Mouse (Mus musculus) liver, embryonic 13.5 days (tissue): ENCODE data around the gene Abcb9. TPM values are rescaled to one million over a fixed set of nuclear protein-coding genes. Genes with fewer than 3 reads are reported as not detected.
A peak's percentile ranks its signal among the peaks of the same experiment; 100 is the strongest.

Source experiments
- ATAC-seq: fragments of 200-750 bp; cut with Nextera tagmentation; 2 replicates; pipeline ENCODE4 v1.8.0; 2017; ENCODE audit warnings: low read depth, mild to moderate bottlenecking, moderate number of reproducible peaks, moderate library complexity
- DNase-seq: peaks from one replicate; pipeline ENCODE4 v3.0.0; 2022
- H3K27ac ChIP-seq: fragments of 300-500 bp; sonication (generic); 2 replicates; pipeline ENCODE4 v1.5.1; 2015; ENCODE audit warnings: moderate library complexity, mild to moderate bottlenecking, inconsistent platforms
- H3K27me3 ChIP-seq: fragments of 300-500 bp; sonication (generic); 2 replicates; pipeline ENCODE4 v1.6.1; 2015; ENCODE audit warnings: mild to moderate bottlenecking, inconsistent platforms
- H3K36me3 ChIP-seq: fragments of 300-500 bp; sonication (generic); 2 replicates; pipeline ENCODE4 v1.6.1; 2015; ENCODE audit warnings: mild to moderate bottlenecking, inconsistent platforms
- H3K4me1 ChIP-seq: fragments of 300-500 bp; sonication (generic); replicated peaks from 2 replicates; pipeline ENCODE4 v1.6.1; 2015; ENCODE audit warnings: inconsistent platforms
- H3K4me2 ChIP-seq: fragments of 300-500 bp; sonication (generic); 2 replicates; pipeline ENCODE4 v1.6.1; 2015; ENCODE audit warnings: inconsistent platforms, mild to moderate bottlenecking, moderate library complexity
- H3K4me3 ChIP-seq: fragments of 300-500 bp; sonication (generic); replicated peaks from 2 replicates; pipeline ENCODE4 v1.5.1; 2015; ENCODE audit warnings: mild to moderate bottlenecking, inconsistent platforms
- H3K9ac ChIP-seq: fragments of 300-500 bp; sonication (generic); 2 replicates; pipeline ENCODE4 v1.6.1; 2015; ENCODE audit warnings: mild to moderate bottlenecking, inconsistent platforms
- H3K9me3 ChIP-seq: fragments of 300-500 bp; sonication (generic); replicated peaks from 2 replicates; pipeline ENCODE4 v1.6.1; 2016; ENCODE audit warnings: inconsistent platforms
- WGBS: fragments of 180-500 bp; shearing (Covaris S2); methylation state at CpG from one replicate; pipeline ENCODE4 v1.1.7; 2015; ENCODE audit not compliant: insufficient replicate concordance; 5-methylcytosine and 5-hydroxymethylcytosine counted together
- polyA plus RNA-seq: library from polyadenylated mRNA; unstranded; fragments of >200 nt; fragmentation: Nextera tagmentation; extraction: Ambion mirVana; gene quantifications from 2 replicates; pipeline ENCODE4 v1.2.1, GENCODE M21; 2015

Gene Abcb9
- polyA plus RNA-seq, 1 experiment from 2014 or later: 4.6 TPM

- DNase-seq (no peak), ATAC-seq (no peak)
- peak overlapping the region; percentile 73 for H3K27ac ChIP-seq
- peaks cover 99% of the 10 kb centered on the region for H3K4me1 ChIP-seq
- no peaks in the 10 kb centered on the region for H3K9me3 ChIP-seq
- H3K36me3 ChIP-seq: peaks cover 17% of the 10 kb centered on the region
- no peaks in the 10 kb centered on the region for H3K27me3 ChIP-seq
- H3K9ac ChIP-seq: peak overlapping the region; percentile 51; the same call in 1 of the 2 replicates
- 42% methylated on average over 9 of the region's 9 CpGs for WGBS
- H3K4me3 ChIP-seq: no peak overlapping the region
- H3K4me2 ChIP-seq: peak overlapping the region; percentile 50
These were observed 76.9 kb downstream of the Abcb9 start for GRCm38 (mm10) chr5:124018651-124019050.

- H3K4me1 ChIP-seq: peaks cover 99% of the 10 kb centered on the region
- no peaks in the 10 kb centered on the region for H3K9me3 ChIP-seq
- WGBS: 69% methylated on average over 9 of the region's 9 CpGs
- peak overlapping the region; percentile 40; the same call in 1 of the 2 replicates for H3K9ac ChIP-seq
- H3K4me2 ChIP-seq: peak overlapping the region; percentile 50; the same call in 1 of the 2 replicates
- H3K36me3 ChIP-seq: peaks cover 17% of the 10 kb centered on the region
- no peak for ATAC-seq
- H3K4me3 ChIP-seq: no peak overlapping the region
- no peak for DNase-seq
- H3K27me3 ChIP-seq: no peaks in the 10 kb centered on the region
- H3K27ac ChIP-seq: peak overlapping the region; percentile 73
These were observed 77.7 kb downstream of the Abcb9 start for GRCm38 (mm10) chr5:124017941-124018340.

- ATAC-seq: no peak
- no peak overlapping the region for H3K4me2 ChIP-seq
- H3K36me3 ChIP-seq: peaks cover 10% of the 10 kb centered on the region; the same call in 1 of the 2 replicates
- no peaks in the 10 kb centered on the region for H3K27me3 ChIP-seq
- H3K9ac ChIP-seq: peak overlapping the region; percentile 18; the same call in 1 of the 2 replicates
- H3K4me3 ChIP-seq: no peak overlapping the region
- WGBS: 55% methylated on average over 7 of the region's 7 CpGs
- DNase-seq: no peak
- H3K9me3 ChIP-seq: no peaks in the 10 kb centered on the region
- H3K27ac ChIP-seq: peak overlapping the region; percentile 13
- peaks cover 100% of the 10 kb centered on the region for H3K4me1 ChIP-seq
These were observed 79.2 kb downstream of the Abcb9 start for GRCm38 (mm10) chr5:124016291-124016821.

- H3K4me1 ChIP-seq: peaks cover 100% of the 10 kb centered on the region
- no peak overlapping the region for H3K4me3 ChIP-seq
- H3K27me3 ChIP-seq: no peaks in the 10 kb centered on the region
- H3K27ac ChIP-seq: no peak overlapping the region
- H3K4me2 ChIP-seq: no peak overlapping the region
- no peak overlapping the region for H3K9ac ChIP-seq
- WGBS: 80% methylated on average over 2 of the region's 2 CpGs
- no peaks in the 10 kb centered on the region for H3K9me3 ChIP-seq
- DNase-seq (no peak), ATAC-seq (no peak)
- H3K36me3 ChIP-seq: peaks cover 6% of the 10 kb centered on the region; the same call in 1 of the 2 replicates
These were observed 79.9 kb downstream of the Abcb9 start for GRCm38 (mm10) chr5:124015727-124016126.

- Histone ChIP-seq H3K4me2 (0 out of 2 replicates have a peak overlapping the region, but pooled peaks have one; percentile 1), H3K27me3 (no peaks in the 10 kb centered on the region), H3K4me3 (no peak overlapping the region), H3K9me3 (no peaks in the 10 kb centered on the region), H3K9ac (no peak overlapping the region), H3K36me3 (peaks cover 7% of the 10 kb centered on the region), H3K4me1 (peaks cover 100% of the 10 kb centered on the region), H3K27ac (peak overlapping the region; percentile 47; the same call in 1 of the 2 replicates)
- no peak for DNase-seq
- WGBS: 52% methylated on average over 11 of the region's 11 CpGs
- ATAC-seq: no peak
These were observed 80.8 kb downstream of the Abcb9 start for GRCm38 (mm10) chr5:124014791-124015251.

GRCm38 (mm10) chr5:124014180-124014579 is 81.4 kb downstream of the Abcb9 start:
- Histone ChIP-seq H3K27me3 (no peaks in the 10 kb centered on the region), H3K27ac (peak overlapping the region; percentile 47; the same call in 1 of the 2 replicates), H3K9me3 (no peaks in the 10 kb centered on the region), H3K4me1 (peaks cover 100% of the 10 kb centered on the region), H3K9ac (no peak overlapping the region), H3K4me2 (no peak overlapping the region), H3K36me3 (peaks cover 14% of the 10 kb centered on the region), H3K4me3 (no peak overlapping the region)
- 82% methylated on average over 3 of the region's 3 CpGs for WGBS
- ATAC-seq (no peak), DNase-seq (no peak)

GRCm38 (mm10) chr5:124013747-124014146 is 81.9 kb downstream of the Abcb9 start:
- DNase-seq (no peak), ATAC-seq (no peak)
- Histone ChIP-seq H3K4me1 (peaks cover 99% of the 10 kb centered on the region), H3K9me3 (no peaks in the 10 kb centered on the region), H3K27me3 (no peaks in the 10 kb centered on the region), H3K36me3 (peaks cover 18% of the 10 kb centered on the region), H3K4me2 (no peak overlapping the region), H3K4me3 (no peak overlapping the region), H3K27ac (no peak overlapping the region), H3K9ac (no peak overlapping the region)
- WGBS: 66% methylated on average over 16 of the region's 16 CpGs

GRCm38 (mm10) chr5:124012885-124013284 is 82.7 kb downstream of the Abcb9 start:
- Histone ChIP-seq H3K36me3 (peaks cover 27% of the 10 kb centered on the region), H3K27ac (peak overlapping the region; percentile 86), H3K9ac (peak overlapping the region; percentile 5; the same call in 1 of the 2 replicates), H3K4me2 (no peak overlapping the region), H3K27me3 (no peaks in the 10 kb centered on the region), H3K4me1 (peaks cover 91% of the 10 kb centered on the region), H3K4me3 (no peak overlapping the region), H3K9me3 (no peaks in the 10 kb centered on the region)
- ATAC-seq (no peak), DNase-seq (no peak)
- 25% methylated on average over 10 of the region's 10 CpGs for WGBS

GRCm38 (mm10) chr5:124011927-124012326 is 83.7 kb downstream of the Abcb9 start:
- peaks cover 36% of the 10 kb centered on the region for H3K36me3 ChIP-seq
- peak overlapping the region; percentile 86 for H3K27ac ChIP-seq
- ATAC-seq (no peak), DNase-seq (no peak)
- H3K9ac ChIP-seq: peak overlapping the region; percentile 52
- 0 out of 2 replicates have a peak overlapping the region, but pooled peaks have one; percentile 3 for H3K4me3 ChIP-seq
- peaks cover 81% of the 10 kb centered on the region for H3K4me1 ChIP-seq
- H3K27me3 ChIP-seq: no peaks in the 10 kb centered on the region
- peak overlapping the region; percentile 64 for H3K4me2 ChIP-seq
- 19% methylated on average over 8 of the region's 8 CpGs for WGBS
- no peaks in the 10 kb centered on the region for H3K9me3 ChIP-seq

Other genes with a start within 250 kb of the Abcb9 start
- 0.10 and 0.16 TPM in 2 replicates for gene Hcar2, start 230.3 kb downstream of the Abcb9 start, polyA plus RNA-seq
- gene Hcar1, start 215.8 kb downstream of the Abcb9 start, polyA plus RNA-seq: 0.09 and 0.14 TPM in 2 replicates
- 79.0 and 103 TPM in 2 replicates for gene Denr, start 188.6 kb downstream of the Abcb9 start, polyA plus RNA-seq
- gene Gm43518, start 168.4 kb downstream of the Abcb9 start, polyA plus RNA-seq: 0.92 and 1.2 TPM in 2 replicates
- 3.6 and 4.1 TPM in 2 replicates for gene Ccdc62, start 165.1 kb downstream of the Abcb9 start, polyA plus RNA-seq
- 11.3 and 12.9 TPM in 2 replicates for gene Hip1r, start 122.2 kb downstream of the Abcb9 start, polyA plus RNA-seq
- gene Vps37b, start 63.5 kb downstream of the Abcb9 start, polyA plus RNA-seq: 16.1 and 18.0 TPM in 2 replicates
- gene Ogfod2, start 16.5 kb upstream of the Abcb9 start, polyA plus RNA-seq: 18.4 and 18.5 TPM in 2 replicates
- gene Arl6ip4, start 20.3 kb upstream of the Abcb9 start, polyA plus RNA-seq: 83.3 and 84.6 TPM in 2 replicates
- gene Pitpnm2, start 154.0 kb upstream of the Abcb9 start, polyA plus RNA-seq: 1.3 and 1.4 TPM in 2 replicates
- gene Mphosph9, start 232.2 kb upstream of the Abcb9 start, polyA plus RNA-seq: 5.6 and 6.3 TPM in 2 replicates
- gene 2810006K23Rik, start 232.3 kb upstream of the Abcb9 start, polyA plus RNA-seq: 7.0 and 7.7 TPM in 2 replicates